Mouse (Mus musculus) liver, postnatal 0 days (tissue): ENCODE results near the gene Btg2. TPM values are rescaled to one million over a fixed set of nuclear protein-coding genes. Genes with fewer than 3 reads are reported as not detected.

Experiments used
- ATAC-seq: fragments of 200-750 bp; cut with Nextera tagmentation; 2 replicates; pipeline ENCODE4 v1.8.0; 2017; ENCODE audit warnings: mild to moderate bottlenecking, moderate library complexity
- DNase-seq: peaks from one replicate; pipeline ENCODE4 v3.0.0-alpha.2; 2016
- H3K27ac ChIP-seq: fragments of 300-500 bp; sonication (generic); 2 replicates; pipeline ENCODE4 v1.5.1; 2014; ENCODE audit warnings: antibody characterized with exemption, moderate library complexity, mild to moderate bottlenecking, low read depth
- H3K27me3 ChIP-seq: fragments of 300-500 bp; sonication (generic); 2 replicates; pipeline ENCODE4 v1.6.1; 2014; ENCODE audit warnings: low read length, control low read depth, mixed read lengths; ENCODE audit not compliant: insufficient read depth
- H3K36me3 ChIP-seq: fragments of 300-500 bp; sonication (generic); replicated peaks from 2 replicates; pipeline ENCODE4 v1.6.1; 2014; ENCODE audit warnings: mild to moderate bottlenecking, control low read depth, low read length, moderate library complexity, mixed read lengths; ENCODE audit not compliant: insufficient read depth
- H3K4me1 ChIP-seq: fragments of 300-500 bp; sonication (generic); 2 replicates; pipeline ENCODE4 v1.6.1; 2014; ENCODE audit warnings: antibody characterized with exemption, mild to moderate bottlenecking, control low read depth; ENCODE audit not compliant: insufficient read depth
- H3K4me2 ChIP-seq: fragments of 300-500 bp; sonication (generic); 2 replicates; pipeline ENCODE4 v1.6.1; 2014; ENCODE audit warnings: low read depth, mild to moderate bottlenecking, low read length, moderate library complexity, mixed read lengths
- H3K4me3 ChIP-seq: fragments of 300-500 bp; sonication (generic); 2 replicates; pipeline ENCODE4 v1.5.1; 2014; ENCODE audit warnings: low read depth, low read length
- H3K9ac ChIP-seq: fragments of 300-500 bp; sonication (generic); replicated peaks from 2 replicates; pipeline ENCODE4 v1.6.1; 2014; ENCODE audit warnings: mild to moderate bottlenecking, moderate library complexity
- H3K9me3 ChIP-seq: fragments of 300-500 bp; sonication (generic); 2 replicates; pipeline ENCODE4 v1.6.1; 2016; ENCODE audit warnings: mild to moderate bottlenecking, control low read depth, low read length, mixed read lengths
- CTCF ChIP-seq: sonication (generic); IDR thresholded peaks from 2 replicates; pipeline ENCODE4 v1.5.1; 2016; ENCODE audit warnings: antibody characterized with exemption, low read depth
- EP300 ChIP-seq: IDR thresholded peaks from 2 replicates; pipeline ENCODE4 v1.6.1; 2016; ENCODE audit warnings: antibody characterized with exemption, low read depth, mild to moderate bottlenecking
- WGBS: fragments of 180-500 bp; shearing (Covaris S2); extraction: QIAGEN DNeasy Blood & Tissue Kit; methylation state at CpG from one replicate; pipeline ENCODE4 v1.1.7; 2014; ENCODE audit not compliant: insufficient replicate concordance; 5-methylcytosine and 5-hydroxymethylcytosine counted together
- polyA plus RNA-seq: library from polyadenylated mRNA; unstranded; fragments of >200 nt; fragmentation: Nextera tagmentation; extraction: Ambion mirVana; gene quantifications from 2 replicates; pipeline ENCODE4 v1.2.1, GENCODE M21; 2015

Btg2 gene
- polyA plus RNA-seq, 1 experiment from 2014 or later = 62.6 TPM

DNA sequence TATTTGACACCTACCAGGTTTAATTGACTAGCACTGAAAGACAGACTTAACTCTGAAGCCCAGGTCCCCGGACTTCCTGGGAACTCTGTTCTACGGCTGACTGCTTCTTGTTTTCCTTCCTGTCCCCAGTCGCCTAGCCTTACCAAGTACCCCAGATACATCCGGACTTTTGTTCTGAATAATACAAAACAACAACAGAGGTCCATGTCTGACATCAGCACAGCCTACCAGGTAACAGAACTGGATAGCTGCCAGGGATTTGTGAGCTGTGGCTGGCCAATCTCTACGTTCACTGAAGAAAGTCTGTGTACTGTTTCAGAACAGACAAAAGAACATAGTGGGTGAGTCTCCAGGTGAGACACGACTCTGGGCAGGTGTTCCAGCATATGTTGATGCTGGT, 20.1 kb downstream of the Btg2 start:
- H3K4me1 ChIP-seq = peaks cover 81% of the 10 kb centered on the region
- DNase-seq (no peak), ATAC-seq (no peak)
- H3K27me3 ChIP-seq = 0 out of 2 replicates have a peak, but pooled peaks cover 2% of the 10 kb centered on the region
- no peak overlapping the region for H3K4me2 ChIP-seq
- no peak overlapping the region for H3K9ac ChIP-seq
- H3K36me3 ChIP-seq = no peaks in the 10 kb centered on the region
- TF ChIP-seq EP300 (peak; percentile 30; the same call in 1 of the 2 replicates), CTCF (no peak)
- 50% methylated on average over 6 of the region's 6 CpGs for WGBS
- H3K9me3 ChIP-seq = no peaks in the 10 kb centered on the region
- H3K27ac ChIP-seq = peak overlapping the region; percentile 35; the same call in 1 of the 2 replicates
- H3K4me3 ChIP-seq = no peak overlapping the region

DNA sequence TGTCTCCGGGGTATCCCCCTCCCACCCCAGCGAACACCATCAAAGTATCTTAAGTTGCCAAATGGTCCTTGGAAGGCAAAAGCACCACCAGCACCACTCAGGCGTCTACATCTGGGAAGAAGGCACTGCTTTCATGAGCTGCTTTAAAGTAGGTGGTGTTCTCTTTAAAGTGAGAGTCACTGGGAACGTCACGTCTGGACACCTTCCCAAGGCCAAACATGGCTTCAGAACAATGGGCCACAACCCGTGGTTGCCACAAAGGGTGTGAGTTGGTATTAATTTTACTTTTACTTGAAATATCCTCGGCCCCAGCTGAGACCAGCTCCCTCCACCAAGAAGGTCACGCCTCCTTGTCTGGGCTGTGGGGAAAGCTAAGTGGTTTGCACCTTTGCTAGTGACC, 21.2 kb downstream of the Btg2 start:
- peaks cover 74% of the 10 kb centered on the region for H3K4me1 ChIP-seq

DNA sequence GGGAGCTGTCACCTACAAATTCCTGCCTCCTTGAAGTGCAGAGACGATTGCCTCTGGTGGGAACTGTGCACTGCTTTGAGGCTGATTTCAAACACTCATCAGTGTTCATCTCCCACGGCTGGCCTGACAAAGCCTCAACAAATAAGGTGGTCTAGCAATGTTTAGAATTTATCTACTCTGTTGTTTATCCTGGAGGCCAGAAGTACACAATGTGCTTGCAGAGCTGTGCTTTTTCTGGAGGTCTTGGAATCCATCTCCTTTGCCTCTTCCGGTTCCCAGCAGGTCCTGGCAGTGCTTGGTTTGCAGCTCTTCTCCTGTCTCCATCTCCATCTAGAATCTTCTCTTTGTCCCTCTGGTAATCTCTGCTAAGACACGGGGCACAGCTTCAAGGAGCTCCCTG, 22.6 kb downstream of the Btg2 start:
- H3K9me3 ChIP-seq = no peaks in the 10 kb centered on the region
- H3K9ac ChIP-seq = no peak overlapping the region
- peaks cover 60% of the 10 kb centered on the region for H3K4me1 ChIP-seq
- no peak overlapping the region for H3K4me2 ChIP-seq
- no peak for ATAC-seq
- no peak for DNase-seq
- no peaks in the 10 kb centered on the region for H3K27me3 ChIP-seq
- H3K36me3 ChIP-seq = no peaks in the 10 kb centered on the region
- H3K4me3 ChIP-seq = no peak overlapping the region
- no peak overlapping the region for H3K27ac ChIP-seq
- WGBS = 81% methylated on average over 4 of the region's 4 CpGs
- TF ChIP-seq CTCF (no peak), EP300 (no peak)

More for the DNA sequence above, 21.2 kb downstream of the Btg2 start:
- H3K27me3 ChIP-seq = 0 out of 2 replicates have a peak, but pooled peaks cover 2% of the 10 kb centered on the region
- no peak overlapping the region for H3K27ac ChIP-seq
- no peak overlapping the region for H3K4me2 ChIP-seq
- no peaks in the 10 kb centered on the region for H3K9me3 ChIP-seq
- no peaks in the 10 kb centered on the region for H3K36me3 ChIP-seq
- WGBS = 73% methylated on average over 8 of the region's 8 CpGs
- no peak overlapping the region for H3K4me3 ChIP-seq
- no peak for DNase-seq
- ATAC-seq = no peak
- H3K9ac ChIP-seq = no peak overlapping the region
- TF ChIP-seq CTCF = no peak

DNA sequence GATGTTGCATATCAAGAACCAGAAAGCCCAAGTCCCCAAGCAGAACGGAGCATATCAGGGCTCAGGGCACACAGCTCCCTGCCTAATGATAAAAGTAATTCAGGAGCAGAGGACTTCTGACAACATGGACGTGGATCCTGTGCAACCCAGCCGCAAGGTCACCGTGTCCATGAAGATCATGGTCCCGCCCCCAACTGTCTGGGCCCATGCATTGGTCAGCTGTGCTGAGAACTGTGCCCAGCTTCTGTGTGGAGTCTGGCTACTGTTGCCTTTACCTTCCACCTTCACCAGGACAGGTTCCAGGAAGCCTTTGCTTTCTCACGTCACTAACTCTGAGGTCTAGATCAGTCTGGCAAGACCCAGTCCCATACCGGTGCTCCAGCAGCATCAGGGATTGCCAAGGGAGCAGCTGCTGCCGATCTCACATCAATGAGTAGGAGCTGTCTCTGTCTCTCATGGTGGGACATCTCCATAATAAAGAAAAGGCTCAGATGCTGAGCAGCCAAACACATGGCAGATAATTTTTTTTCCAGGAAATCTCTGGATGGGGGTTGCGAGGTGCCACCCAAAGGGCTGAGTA, 23.2 kb downstream of the Btg2 start:
- Histone ChIP-seq H3K4me1 (peaks cover 54% of the 10 kb centered on the region), H3K4me2 (no peak overlapping the region), H3K9me3 (no peaks in the 10 kb centered on the region), H3K4me3 (no peak overlapping the region), H3K27ac (no peak overlapping the region), H3K9ac (no peak overlapping the region), H3K27me3 (no peaks in the 10 kb centered on the region), H3K36me3 (no peaks in the 10 kb centered on the region)
- WGBS = 83% methylated on average over 9 of the region's 9 CpGs
- no peak for DNase-seq
- TF ChIP-seq CTCF = no peak
- no peak for TF ChIP-seq EP300
- no peak for ATAC-seq

DNA sequence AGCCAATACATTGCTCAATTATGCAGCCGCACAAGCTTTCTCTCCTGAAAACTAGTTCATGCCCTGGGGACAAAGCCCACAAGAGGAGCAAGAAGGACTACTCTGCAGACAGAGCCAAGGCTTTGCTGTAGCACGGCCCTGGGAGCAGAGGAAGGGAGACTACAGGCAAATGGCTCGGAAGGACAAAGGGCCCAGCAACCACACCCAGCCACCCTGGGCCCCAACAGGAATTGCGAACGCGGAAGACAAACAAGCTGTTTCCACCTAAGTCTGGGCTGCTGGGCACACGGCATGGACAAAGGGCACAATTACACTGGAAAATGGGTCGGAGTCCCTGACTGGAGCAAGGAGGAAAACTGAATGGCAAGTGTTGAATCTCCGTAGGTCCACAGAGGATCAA, 23.9 kb downstream of the Btg2 start:
- Histone ChIP-seq H3K36me3 (no peaks in the 10 kb centered on the region), H3K9ac (no peak overlapping the region), H3K27ac (no peak overlapping the region), H3K4me1 (peaks cover 47% of the 10 kb centered on the region), H3K27me3 (no peaks in the 10 kb centered on the region), H3K4me3 (no peak overlapping the region), H3K4me2 (no peak overlapping the region), H3K9me3 (no peaks in the 10 kb centered on the region)
- no peak for TF ChIP-seq CTCF
- no peak for TF ChIP-seq EP300
- DNase-seq = no peak
- 59% methylated on average over 9 of the region's 9 CpGs for WGBS
- ATAC-seq = peak; percentile 17; the same call in 1 of the 2 replicates

DNA sequence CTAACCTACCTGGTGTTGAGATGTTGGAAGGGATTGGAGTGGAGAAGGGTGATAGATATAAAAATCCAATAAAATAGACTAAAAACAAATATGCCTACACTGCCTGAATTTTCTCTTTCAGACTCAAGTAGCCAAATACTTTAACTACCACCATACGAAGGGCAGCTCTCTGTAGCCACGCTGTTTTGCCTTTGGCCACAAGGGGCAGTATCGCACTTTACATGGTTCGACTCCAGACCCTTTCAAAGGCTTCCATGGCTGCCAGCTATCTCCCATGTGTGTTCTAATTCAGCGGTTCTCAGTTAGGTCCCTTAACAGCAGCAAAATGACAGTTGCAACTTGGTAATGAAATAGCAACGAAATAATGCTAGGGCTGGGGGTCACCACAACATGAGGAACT, 25.7 kb downstream of the Btg2 start:
- Histone ChIP-seq H3K27ac (no peak overlapping the region), H3K9ac (no peak overlapping the region)

More for the DNA sequence above, 25.7 kb downstream of the Btg2 start:
- Histone ChIP-seq H3K4me1 (peaks cover 33% of the 10 kb centered on the region), H3K36me3 (no peaks in the 10 kb centered on the region), H3K9me3 (no peaks in the 10 kb centered on the region), H3K4me3 (no peak overlapping the region), H3K4me2 (no peak overlapping the region), H3K27me3 (no peaks in the 10 kb centered on the region)
- 3% methylated on average over 6 of the region's 6 CpGs for WGBS
- TF ChIP-seq CTCF (peak; percentile 98), EP300 (no peak)
- peak; percentile 87 for DNase-seq
- ATAC-seq = peak; percentile 74
